Mouse (Mus musculus) gonadal fat pad, adult 2 months (tissue): ENCODE measurements at regions not wholly inside any gene's neighbourhood (a gene's known extent, or its start where the extent isn't known, plus 50 kb on each side); places are given as distances from the start of the nearest gene placed in this dataset.

Experiments
- DNase-seq: peaks from one replicate; pipeline ENCODE4 v3.0.0-alpha.2; 2012; ENCODE audit warnings: low read depth

DNA sequence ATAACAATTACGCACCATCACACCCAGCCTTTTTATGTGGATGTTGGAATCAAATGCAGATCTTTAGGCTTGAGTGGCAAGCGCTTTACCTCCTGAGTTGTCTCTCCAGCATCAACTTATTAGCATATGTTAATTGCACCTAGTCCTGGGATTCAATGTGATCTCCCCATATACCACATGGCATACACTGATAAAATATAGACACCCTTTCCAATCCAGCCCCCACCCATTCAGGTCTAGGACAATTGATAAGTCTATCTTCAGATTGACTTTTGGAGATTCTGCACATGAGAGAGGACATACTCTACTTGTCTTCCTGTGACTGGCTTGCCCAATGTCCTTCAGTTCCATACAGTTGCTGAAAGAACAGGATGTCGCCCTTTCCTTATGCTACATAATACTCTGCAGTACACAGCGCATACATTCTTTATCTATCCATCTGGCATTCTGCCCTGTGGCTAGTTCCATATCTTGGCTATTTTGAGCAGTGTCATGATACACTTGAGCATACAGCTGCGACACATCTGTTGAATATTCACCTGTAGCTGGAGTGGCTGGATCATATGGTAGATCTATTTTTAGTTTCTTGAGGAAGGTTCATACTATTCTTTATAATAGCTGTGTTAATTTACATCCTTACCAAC lies 120.3 kb downstream of the Gsdmc2 start:
- DNase-seq: no peak

DNA sequence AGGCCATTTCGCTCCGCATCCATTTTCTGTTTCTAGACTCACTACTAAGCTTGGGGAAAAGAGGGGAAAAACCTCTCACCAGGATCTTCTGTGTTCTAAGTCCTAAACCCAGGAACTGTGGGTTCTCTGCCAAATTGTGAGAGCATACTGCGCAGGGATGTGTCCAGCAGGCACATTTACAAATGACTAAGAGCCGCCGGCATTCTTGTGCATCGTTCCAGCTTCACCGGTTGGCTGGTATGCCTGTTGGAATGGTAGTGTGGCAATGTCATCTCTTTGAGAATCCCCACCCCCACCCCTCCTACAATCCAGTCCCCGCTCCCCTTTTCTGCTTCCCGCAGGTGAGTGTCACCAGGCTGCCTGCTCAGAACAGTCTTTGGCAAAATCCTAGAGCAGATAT lies 122.0 kb downstream of the Gsdmc2 start:
- no peak for DNase-seq

DNA sequence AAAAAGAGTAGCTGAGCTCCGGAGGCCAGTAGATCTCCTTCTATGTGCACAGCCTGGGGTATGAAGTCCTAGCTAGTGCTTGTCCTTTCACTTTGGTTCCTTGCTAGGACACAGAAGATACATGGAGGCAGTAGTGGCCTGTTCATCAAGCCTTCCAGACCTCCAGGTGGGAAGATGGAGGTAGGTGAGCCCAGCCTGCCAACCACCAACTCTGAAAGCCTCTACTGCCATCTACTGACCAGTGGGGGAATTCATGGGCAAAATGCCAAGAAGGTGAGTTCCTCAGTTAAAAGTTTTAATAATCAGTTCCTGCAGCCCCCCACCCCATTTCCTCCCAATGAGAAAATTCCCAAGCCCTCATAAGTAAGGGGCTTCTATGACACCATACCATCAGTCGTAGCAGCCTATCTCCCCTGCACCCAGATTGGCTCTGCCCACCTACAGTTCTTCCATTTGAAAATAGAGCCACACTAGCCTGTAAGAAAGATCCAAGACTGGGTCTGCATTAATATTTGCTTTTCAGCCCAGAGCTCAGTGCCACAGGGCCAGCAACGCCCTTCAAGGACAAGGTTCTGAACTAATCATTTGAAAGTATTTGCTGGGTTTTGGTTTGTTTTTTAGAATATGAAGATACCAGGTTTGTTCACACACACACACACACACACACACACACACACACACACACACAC lies 123.2 kb downstream of the Gsdmc2 start:
- DNase-seq: no peak

DNA sequence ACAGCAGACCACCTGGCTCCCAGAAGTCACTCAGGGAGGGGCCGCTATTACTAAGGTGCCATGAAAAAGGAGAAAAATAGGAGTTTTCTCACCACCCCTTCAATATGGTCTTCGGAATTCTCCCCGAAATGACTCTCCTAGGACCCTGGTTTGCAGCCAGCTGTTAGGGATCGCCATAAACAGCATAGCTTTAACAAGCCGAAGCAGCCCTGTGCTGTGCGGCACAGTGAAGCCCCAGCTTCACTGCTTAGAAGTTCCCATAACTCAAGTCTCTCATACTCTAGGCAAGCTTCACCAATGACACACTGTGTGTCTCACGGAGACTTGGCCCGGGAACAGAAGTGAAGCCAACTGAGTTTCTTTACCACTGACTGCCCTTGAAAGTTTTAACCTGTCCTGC lies 127.2 kb downstream of the Gsdmc2 start:
- DNase-seq: no peak

DNA sequence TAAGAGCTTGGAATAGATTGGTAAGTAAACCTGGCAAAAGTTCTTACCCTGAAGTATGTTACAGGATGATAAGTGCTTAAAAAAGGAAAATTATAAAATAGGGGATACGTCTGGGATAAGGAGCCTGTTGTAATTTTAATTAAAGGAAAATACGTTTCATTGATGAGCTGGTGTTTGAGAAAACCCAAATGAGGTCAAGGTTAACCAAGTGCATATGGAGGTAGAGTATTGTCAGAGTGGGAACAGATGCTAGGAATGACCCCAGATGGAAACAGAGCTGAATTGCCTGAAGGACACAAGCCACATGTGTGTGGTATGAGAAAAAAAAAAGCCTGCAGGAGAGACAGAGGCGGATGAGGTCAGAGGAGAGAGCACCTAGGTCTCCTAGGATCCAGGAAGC lies 131.3 kb downstream of the Gsdmc2 start:
- no peak for DNase-seq

DNA sequence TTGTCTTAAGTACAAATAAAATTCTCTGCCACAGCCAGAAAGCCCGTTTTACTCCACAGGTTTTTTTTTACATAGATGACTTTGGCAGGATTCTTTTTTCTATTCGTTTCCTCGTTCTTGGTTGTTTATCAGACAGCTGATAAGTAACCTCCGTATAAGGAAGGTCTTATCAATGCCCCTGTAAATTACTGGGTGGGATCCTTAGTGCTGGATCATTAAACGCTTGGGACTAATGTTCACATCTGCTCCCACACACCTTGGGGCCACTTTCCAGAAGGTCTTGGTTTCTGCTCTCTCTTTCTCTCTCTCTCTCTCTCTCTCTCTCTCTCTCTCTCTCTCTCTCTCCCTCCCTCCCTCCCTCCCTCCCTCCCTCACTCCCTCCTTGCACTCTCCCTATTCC lies 134.6 kb downstream of the Gsdmc2 start:
- DNase-seq: no peak

DNA sequence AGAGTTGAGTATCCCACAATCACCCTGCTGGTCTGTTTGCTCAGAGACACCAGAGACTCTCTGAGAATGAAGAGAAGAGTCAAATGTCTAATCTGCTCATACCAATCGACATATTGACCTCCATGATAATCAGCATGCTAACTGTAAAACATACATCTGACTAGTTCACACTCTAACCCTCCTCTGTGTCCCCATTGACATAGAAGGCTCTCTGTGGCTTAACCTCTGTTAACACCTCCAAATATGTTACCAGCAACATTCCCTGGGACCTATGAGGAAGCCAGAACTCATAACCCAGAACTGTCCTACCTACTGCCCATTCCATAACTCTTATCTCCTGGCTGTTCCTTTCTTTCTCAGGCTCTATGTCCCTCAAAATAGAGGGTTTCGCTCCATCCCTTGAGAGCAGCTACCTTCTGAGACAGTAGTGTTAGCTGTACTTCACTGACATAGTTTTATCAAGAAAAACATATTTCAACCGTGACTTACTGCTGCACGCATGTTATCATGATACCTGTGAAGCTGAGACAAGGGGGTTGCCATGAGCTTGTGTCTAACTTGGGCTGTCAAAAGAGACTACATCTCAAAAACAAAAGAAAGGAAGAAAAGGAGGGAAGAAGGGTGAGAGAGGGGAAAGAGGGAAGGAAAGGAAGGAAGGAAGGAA lies 135.6 kb downstream of the Gsdmc2 start:
- DNase-seq: no peak

DNA sequence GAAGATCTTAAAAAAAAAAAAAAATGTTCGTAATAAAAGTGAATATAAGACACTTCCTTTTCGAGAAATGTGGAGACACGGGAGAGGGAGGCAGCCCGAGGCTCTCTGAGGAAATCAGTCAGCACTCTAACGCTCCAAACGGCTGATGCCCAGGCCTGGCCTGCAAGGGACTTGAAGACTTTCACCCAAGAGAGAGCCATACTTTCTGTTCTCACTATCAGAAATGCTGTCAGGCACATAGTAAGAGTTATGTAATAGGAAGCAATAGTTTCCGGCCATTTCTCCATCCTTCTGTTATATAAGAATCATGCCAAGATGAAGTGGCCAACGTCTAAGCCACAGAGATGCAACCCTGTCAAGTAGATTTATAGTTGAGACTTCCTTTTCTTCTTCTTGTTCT lies 140.3 kb downstream of the Gsdmc2 start:
- DNase-seq: no peak

DNA sequence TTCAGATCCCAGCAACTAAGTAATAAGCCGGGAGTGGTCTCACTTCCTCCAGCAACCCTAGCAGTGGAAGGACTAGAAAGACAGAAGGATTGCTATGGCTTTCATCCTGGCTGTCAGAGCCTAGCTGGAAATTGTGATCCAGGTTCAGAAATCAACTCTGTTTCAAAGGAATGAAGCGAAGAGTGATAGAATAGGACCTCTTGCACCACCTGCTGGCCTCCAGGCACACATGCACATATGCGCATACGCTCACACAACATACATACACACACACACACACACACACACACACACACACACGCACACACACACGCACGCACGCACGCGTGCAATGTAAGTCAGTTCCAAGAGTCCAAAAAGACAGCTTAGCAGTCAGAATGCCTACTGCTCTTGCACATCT lies 147.1 kb downstream of the Gsdmc2 start:
- DNase-seq: no peak

DNA sequence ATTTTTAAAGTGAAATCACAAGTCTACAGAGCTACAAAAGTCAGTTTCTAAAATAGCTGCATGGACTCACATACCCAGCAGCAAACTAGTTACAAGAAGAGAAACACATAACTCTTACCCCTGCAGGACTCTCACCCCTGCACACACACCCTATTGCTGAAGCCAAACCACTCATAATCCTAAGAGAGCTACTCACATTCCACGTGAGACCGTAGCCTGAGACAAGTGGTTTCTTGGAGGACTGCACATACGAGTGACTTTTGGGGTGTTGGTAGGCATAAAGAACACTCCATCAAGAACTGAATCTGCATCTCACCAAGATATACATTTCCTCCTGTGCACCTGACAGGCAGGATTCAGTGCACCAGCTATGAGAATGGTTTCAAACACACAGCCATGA lies 150.8 kb downstream of the Gsdmc2 start:
- no peak for DNase-seq

DNA sequence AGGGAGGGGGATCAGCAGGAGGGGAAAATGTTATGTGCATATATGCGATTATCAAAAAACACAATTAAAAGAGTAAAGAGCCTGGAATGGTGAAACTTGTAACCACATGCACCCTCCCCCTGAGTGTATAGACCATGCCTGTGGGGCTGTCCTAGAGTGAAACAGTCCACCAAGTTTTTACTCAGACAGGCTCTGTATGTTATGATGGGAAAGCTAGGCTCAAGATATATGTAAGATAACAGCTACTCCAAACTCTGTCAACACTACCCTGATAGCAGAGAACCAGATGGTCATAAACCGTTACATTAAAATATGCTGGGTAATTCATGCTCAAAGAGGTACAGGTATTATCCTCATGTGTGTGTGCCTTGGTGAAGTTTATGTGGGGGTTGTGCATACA lies 151.4 kb downstream of the Gsdmc2 start:
- DNase-seq: no peak

DNA sequence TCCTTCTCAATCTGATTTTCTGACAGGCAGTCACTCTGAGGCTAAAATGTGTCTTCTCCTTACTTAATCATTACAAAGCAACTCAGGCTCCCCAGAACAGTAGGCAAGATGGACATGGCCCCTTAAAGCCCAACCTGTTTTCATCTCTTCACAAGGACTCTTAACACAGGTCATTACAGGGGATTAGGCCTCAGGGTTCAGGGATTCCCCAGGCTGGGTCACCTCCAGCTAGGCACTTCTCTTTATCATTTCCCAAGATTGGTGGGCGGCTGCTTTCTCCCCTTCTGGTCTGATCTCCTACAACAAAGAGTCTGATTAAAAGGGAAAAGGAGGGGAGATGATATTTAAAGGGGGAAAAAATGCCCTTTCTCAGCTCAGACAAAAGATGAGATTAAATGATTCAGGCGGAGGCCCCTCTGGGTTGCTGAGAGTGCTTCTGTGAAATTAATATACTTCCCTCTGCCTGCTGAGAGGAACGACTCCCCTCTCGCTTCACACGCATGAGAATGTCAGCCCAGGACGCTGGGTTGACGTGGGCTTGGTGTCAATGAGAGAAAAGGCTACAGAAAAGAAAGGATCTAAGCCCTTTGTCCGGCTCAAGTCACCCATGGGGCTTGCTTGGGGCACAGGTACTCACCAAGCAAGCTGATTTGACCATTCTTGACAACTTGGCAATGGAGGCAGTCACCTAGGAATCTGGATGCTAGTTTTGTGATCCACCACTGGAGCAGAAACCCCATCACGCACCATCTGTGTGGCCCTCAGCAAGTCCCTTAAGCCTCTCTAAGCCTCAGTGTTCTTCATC lies 152.3 kb downstream of the Gsdmc2 start:
- no peak for DNase-seq

DNA sequence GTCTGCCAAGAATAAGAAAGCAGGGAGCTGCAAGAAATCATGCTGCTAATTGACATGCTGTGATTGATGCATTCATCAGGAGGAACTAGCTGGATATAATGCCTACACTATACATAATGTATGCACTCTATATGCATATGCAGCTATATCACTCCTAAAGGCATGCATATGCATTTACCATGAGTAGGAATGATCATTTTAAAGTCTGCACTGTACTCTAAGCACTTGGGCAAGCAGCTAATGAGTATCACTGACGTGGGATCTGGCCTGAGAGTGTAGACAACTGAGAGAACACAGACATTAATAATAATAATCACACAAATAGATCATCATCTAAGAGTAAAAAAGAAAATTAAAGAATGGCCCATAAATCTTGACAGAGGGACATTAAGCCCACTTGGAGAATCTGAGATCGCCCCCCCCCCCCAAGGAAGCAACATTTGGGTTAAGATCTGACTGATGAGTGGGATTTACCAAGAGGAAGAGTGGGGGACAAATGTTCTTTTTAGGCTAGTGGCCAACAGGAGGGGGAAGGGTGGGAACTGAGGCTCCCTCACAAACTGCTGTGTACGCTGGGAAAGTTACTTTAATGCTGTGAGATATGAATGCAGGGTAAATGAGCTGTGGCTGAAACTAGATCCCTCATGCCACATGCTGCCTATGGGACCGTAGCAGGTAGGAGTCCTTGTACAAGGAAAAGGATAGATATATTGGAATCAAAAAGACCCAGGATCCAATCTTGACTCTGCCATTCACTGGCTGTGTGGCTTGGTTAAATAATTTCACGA lies 155.0 kb downstream of the Gsdmc2 start:
- DNase-seq: no peak

DNA sequence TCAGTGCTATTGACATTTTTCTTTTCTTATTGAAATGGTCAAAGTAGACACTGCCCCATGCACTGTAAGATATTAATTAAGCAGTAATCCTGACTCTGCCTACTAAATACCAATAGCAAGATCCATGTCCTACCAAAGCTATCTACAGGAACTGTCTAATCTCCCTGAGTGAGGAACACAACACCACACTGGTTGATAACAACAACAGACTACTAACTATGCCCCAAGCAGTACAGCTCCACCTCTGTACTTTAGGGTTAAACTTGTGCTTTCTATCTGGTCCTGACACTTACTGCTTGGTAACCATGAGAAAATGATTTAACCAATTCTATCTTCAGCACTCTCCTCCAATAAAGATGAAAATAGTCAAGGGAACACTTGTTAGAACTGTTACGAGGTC lies 157.1 kb downstream of the Gsdmc2 start:
- DNase-seq: no peak

DNA sequence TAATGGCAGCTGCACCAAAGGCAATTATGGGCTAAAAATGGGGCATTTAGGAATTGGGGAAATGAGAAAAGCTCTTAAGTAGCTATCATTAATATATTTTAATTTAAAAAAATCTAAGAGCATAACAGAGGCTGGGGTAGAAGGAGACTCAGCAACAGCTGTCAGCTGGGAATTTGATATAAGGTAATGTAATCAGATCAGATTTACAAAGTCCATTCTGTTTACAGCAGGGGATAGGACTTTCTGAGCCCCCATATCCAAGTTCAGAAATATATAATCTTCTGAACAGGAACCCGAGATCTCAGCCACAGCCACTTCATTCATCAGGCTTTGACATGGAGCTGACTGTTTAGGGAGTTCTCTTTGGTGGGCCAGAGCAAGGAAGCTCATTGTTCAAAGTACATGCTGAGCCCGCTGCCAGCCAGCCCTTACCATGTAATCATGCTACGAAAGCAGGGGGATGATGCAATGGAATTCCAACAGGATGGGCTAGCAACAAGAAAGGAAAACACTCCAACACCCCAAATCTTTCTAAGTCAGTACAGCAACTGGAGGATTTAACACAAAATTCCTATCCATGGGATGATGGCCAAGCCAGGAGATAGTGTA lies 157.9 kb downstream of the Gsdmc2 start:
- no peak for DNase-seq

DNA sequence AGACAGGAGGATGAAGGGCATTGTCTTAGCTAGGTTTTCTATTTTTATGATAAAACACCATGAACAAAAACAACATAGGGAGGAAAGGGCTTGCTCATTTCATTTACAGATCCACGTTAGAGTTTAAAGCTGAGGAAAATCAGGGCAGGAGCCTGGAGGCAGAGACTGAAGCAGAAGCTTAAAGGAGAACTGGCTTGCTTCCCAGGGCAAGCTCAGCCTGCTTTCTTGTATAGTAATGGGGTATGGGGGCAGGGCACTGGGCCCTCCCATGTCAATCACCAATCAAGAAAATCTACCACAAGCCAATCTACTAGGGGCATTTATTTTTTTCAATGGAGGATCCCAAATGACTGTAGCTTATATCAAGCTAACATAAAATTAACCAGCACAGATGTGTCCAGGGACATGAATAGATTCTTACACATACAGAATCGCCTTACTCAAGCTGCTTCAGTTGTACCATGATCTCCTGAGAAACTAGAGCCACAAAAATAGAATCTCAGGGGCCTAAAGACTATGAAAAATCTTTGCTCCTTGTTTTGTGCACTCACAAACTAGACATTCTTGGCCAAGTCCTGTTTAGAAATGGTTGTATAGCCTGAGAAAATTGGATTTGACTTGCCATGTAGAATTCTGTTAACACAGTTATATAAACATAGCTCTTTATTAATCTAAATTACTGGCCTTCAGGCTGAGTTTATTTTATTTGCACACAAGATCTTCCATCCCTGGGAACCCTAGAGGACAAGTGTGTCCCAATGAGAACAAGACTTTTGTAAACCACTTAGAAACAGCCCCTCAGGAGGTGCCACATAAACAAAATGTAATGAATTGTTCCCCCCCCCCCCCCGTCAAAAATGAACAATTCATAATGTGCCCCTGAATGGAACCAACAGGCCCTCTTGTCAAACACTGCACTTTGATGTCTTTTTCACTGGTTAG lies 164.7 kb downstream of the Gsdmc2 start:
- no peak for DNase-seq

DNA sequence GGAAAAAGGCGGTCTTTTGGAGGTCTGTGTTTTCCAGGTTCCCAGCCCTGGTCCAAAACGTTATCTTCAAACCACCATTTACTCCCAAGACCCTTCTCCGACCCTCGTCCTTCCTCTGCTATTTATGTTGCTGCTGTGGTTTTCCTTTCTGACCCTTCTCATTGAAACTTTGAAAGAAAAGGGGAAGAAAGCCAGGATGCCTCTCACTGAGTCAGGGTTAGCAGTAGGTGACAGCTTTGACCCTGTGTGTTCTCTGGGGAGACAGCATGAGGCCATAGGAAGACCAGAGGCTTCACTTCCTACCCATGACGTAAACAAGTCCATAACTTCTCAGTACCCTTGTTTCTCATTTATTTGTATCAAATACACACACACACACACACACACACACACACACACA lies 166.1 kb downstream of the Gsdmc2 start:
- no peak for DNase-seq

DNA sequence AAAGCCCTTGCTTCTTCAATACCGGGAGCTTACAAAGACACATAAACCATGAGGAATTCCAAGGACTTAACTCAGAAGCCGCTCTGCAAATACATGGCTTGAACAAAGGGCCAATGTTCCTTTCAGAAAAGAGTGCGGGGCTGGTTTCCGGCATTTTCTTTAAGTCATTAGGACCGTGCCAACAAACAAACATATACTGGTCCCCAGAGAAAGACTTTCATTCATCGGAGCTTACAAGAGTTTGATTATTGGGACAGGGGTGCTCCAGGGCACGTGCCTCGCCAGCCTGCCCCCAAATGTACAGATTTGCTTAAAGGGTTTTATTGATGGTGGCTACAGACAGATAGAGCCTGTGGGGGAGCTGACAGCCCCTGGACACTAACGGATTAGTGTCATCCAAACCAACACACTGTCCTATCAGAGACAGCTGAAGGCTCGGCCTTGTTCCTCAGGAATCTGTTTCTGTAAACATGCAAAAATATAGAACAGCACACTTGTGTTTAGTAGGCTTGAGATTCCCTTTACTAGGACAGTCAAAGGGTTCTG lies 169.4 kb downstream of the Gsdmc2 start:
- no peak for DNase-seq

DNA sequence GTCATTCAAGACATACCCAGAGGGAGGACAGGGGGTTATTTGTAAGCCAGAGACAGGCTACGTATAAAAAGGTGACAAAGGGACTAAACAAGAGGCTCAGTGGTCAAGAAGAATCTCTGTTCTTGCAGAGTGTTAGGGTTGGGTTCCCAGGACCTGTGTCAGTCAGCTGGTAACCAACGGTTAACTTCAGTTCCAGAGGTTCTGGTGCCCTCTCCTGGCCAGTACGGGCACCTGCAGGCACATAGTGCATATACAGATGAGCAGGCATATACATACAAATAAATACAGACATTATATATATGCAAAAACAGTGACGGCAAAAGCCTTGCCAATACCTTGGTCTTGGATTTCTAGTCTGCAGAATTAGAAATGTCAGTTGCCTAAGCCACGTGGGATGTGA lies 170.6 kb downstream of the Gsdmc2 start:
- no peak for DNase-seq

DNA sequence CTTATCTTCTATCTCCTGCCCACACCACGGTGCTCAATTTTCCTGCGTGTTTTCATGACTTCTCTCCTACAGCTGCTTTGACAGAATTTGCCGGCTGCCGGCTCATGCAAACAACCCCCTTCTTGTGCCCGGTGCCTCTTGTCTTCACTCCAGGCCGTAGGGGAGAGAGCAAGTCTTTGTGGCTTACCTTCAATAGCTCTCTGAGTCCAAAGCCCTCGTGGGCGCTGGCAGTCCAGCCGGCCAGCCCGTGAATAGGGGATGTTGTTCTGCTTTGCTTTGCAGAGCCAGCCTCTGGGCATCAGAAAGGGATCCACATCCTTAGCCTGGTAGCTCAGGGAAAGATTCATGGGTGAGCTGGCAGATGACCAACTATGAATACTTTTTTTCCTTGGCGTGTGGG lies 173.9 kb downstream of the Gsdmc2 start:
- DNase-seq: no peak
